Mouse (Mus musculus) liver, adult 2 months (tissue): Measurements from ENCODE around the gene Abhd6.

Experiments
- CTCF ChIP-seq: fragments of 200-500 bp; IDR thresholded peaks from 2 replicates; pipeline ENCODE4 v1.5.1; 2011; ENCODE audit warnings: low read depth, low read length, control low read depth
- POLR2A ChIP-seq: fragments of 200-500 bp; IDR thresholded peaks from 2 replicates; pipeline ENCODE4 v1.6.1; 2011; ENCODE audit warnings: low read length, control low read depth; ENCODE audit not compliant: insufficient read depth; ENCODE audit errors: extremely low read depth

DNA sequence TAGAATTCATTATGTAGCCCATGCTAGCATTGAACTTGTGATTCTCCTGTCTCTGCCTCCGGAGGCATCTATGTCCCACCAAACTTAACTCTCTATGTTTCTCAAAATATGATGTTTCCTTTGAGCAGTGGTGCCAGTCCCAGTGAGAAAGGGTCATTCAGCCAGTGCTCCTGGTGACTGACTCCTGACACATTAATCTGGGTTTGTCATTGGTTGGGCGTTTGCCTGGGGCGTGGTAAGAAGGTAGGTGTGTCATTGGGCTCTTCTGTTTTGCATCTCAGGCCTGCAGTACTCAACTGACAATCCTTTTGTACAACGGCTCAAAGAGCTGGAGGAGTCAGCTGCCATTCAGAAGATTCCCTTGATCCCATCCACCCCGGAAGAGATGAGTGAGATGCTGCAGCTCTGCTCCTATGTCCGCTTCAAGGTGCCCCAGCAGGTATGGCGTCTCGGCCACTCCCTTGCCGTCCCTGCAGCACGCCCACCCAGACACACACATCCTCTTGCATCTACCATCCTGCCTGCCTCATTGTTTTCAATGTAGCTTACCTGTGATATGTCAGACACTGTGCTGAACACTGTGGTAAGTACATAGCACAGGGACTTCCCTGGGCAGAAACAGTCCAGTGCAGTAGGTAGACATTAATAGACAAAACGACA lies 42.6 kb downstream of the Abhd6 start:
- TF ChIP-seq POLR2A = no peak
- no peak for TF ChIP-seq CTCF
